In genomic region chr1:165633345-165633744, GRCm38 (mm10) we compare ENCODE assay signal across 7 mouse cellular contexts. TPM values are rescaled to one million over a fixed set of nuclear protein-coding genes. Genes with fewer than 3 reads are reported as not detected.
DNase-seq lines count a peak whose midpoint lies in the region; ATAC-seq and TF ChIP-seq lines count a peak whose summit lies in the region.

No protein-coding gene starts in this region.

- no peaks in the 10 kb centered on the region for H3K9me3 ChIP-seq in lung, embryonic 14.5 days (ENCODE audit: low read depth, low read length)
- no peaks in the 10 kb centered on the region for H3K9me3 ChIP-seq in forebrain, embryonic 10.5 days
- no peaks in the 10 kb centered on the region for H3K9me3 ChIP-seq in limb, embryonic 11.5 days (ENCODE audit: control insufficient read depth, low read length)
- no peaks in the 10 kb centered on the region for H3K9me3 ChIP-seq in stomach, embryonic 14.5 days (ENCODE audit: control insufficient read depth, low read depth, low read length)

- peaks cover 25% of the 10 kb centered on the region for H3K4me1 ChIP-seq in lung, embryonic 14.5 days (ENCODE audit: insufficient read depth)
- peaks cover 67% of the 10 kb centered on the region for H3K4me1 ChIP-seq in forebrain, embryonic 10.5 days
- peaks cover 15% of the 10 kb centered on the region for H3K4me1 ChIP-seq in limb, embryonic 11.5 days (ENCODE audit: control insufficient read depth, insufficient read depth, low read length)
- peaks cover 29% of the 10 kb centered on the region for H3K4me1 ChIP-seq in stomach, embryonic 14.5 days (ENCODE audit: control insufficient read depth, insufficient read depth, low read length)

- no peaks in the 10 kb centered on the region for H3K36me3 ChIP-seq in lung, embryonic 14.5 days (ENCODE audit: insufficient read depth)
- H3K36me3 ChIP-seq in forebrain, embryonic 10.5 days (replicated peaks), result peaks cover under 1% of the 10 kb centered on the region
- no peaks in the 10 kb centered on the region for H3K36me3 ChIP-seq in limb, embryonic 11.5 days (ENCODE audit: control insufficient read depth, insufficient read depth, low read length)
- H3K36me3 ChIP-seq in stomach, embryonic 14.5 days (ENCODE audit: control insufficient read depth, insufficient read depth, low read length), result no peaks in the 10 kb centered on the region

- TF ChIP-seq CTCF in lung, embryonic 14.5 days (IDR thresholded peaks at IDR 0.05; ENCODE audit: low read depth), result no peak

- no peak for ATAC-seq in lung, embryonic 14.5 days (ENCODE audit: insufficient read depth)
- ATAC-seq in limb, embryonic 11.5 days (ENCODE audit: insufficient number of reproducible peaks, low FRiP score, low TSS enrichment, low read depth), result no peak
- no peak for ATAC-seq in stomach, embryonic 14.5 days (ENCODE audit: insufficient number of reproducible peaks, insufficient read depth, low FRiP score, low read depth)

- peak overlapping the region; percentile 64 for H3K4me2 ChIP-seq in lung, embryonic 14.5 days
- peak overlapping the region; percentile 62 for H3K4me2 ChIP-seq in limb, embryonic 11.5 days (ENCODE audit: low read depth, severe bottlenecking)
- peak overlapping the region; percentile 72 for H3K4me2 ChIP-seq in stomach, embryonic 14.5 days (replicated peaks; ENCODE audit: low read depth, low read length)

- H3K27ac ChIP-seq in lung, embryonic 14.5 days (ENCODE audit: low read depth), result peak overlapping the region; percentile 98; the same call in 1 of the 2 replicates
- H3K27ac ChIP-seq in forebrain, embryonic 10.5 days, result peak overlapping the region; percentile 97
- peak overlapping the region; percentile 90; the same call in 1 of the 2 replicates for H3K27ac ChIP-seq in limb, embryonic 11.5 days (replicated peaks; ENCODE audit: low read depth, low read length)
- H3K27ac ChIP-seq in stomach, embryonic 14.5 days (ENCODE audit: low read length), result no peak overlapping the region; the same call in 1 of the 2 replicates

- 2% methylated on average over 12 of the region's 12 CpGs for WGBS in lung, embryonic 14.5 days
- WGBS in forebrain, embryonic 10.5 days, result 7% methylated on average over 12 of the region's 12 CpGs
- 2% methylated on average over 12 of the region's 12 CpGs for WGBS in limb, embryonic 11.5 days
- 2% methylated on average over 12 of the region's 12 CpGs for WGBS in stomach, embryonic 14.5 days

- H3K9ac ChIP-seq in lung, embryonic 14.5 days, result peak overlapping the region; percentile 87
- H3K9ac ChIP-seq in limb, embryonic 11.5 days (ENCODE audit: low read length), result peak overlapping the region; percentile 87
- H3K9ac ChIP-seq in stomach, embryonic 14.5 days (replicated peaks; ENCODE audit: low read depth, low read length), result peak overlapping the region; percentile 82

- no peak for DNase-seq in lung, embryonic 14.5 days
- no peak for DNase-seq in lung, postnatal 4 days
- DNase-seq in forebrain, embryonic 10.5 days (ENCODE audit: extremely low spot score, low spot score), result no peak
- DNase-seq in limb, embryonic 11.5 days (ENCODE audit: low spot score), result no peak
- no peak for DNase-seq in left cerebral cortex, adult 11 months (ENCODE audit: low spot score)
- DNase-seq in spleen, postnatal 4 days (ENCODE audit: low spot score in 2 of 2), result no peak

- no peaks in the 10 kb centered on the region for H3K27me3 ChIP-seq in lung, embryonic 14.5 days (ENCODE audit: insufficient read depth, low read length)
- no peaks in the 10 kb centered on the region for H3K27me3 ChIP-seq in forebrain, embryonic 10.5 days (ENCODE audit: poor library complexity, severe bottlenecking)
- H3K27me3 ChIP-seq in limb, embryonic 11.5 days (ENCODE audit: control insufficient read depth, insufficient read depth, low read length), result no peaks in the 10 kb centered on the region
- no peaks in the 10 kb centered on the region for H3K27me3 ChIP-seq in stomach, embryonic 14.5 days (ENCODE audit: control insufficient read depth, insufficient read depth, low read length)

- peak overlapping the region; percentile 81 for H3K4me3 ChIP-seq in lung, embryonic 14.5 days (ENCODE audit: low read depth, low read length)
- peak overlapping the region; percentile 88 for H3K4me3 ChIP-seq in forebrain, embryonic 10.5 days
- H3K4me3 ChIP-seq in limb, embryonic 11.5 days (ENCODE audit: low read depth, low read length), result peak overlapping the region; percentile 85
- peak overlapping the region; percentile 78 for H3K4me3 ChIP-seq in stomach, embryonic 14.5 days (ENCODE audit: low read depth, low read length)

RNA-seq across cellular contexts. Expression of gene Mpzl1, which starts 1.0 kb away (rescaled TPM):
- polyA plus RNA-seq in lung, embryonic 14.5 days (2014; fragmentation: Nextera tagmentation; extraction: Ambion mirVana), result 208 and 220 TPM in 2 replicates
- 119 and 122 TPM in 2 replicates for polyA plus RNA-seq in forebrain, embryonic 10.5 days (2016; fragmentation: Nextera tagmentation; extraction: Ambion mirVana)
- polyA plus RNA-seq in limb, embryonic 11.5 days (2014; fragmentation: Nextera tagmentation; extraction: Ambion mirVana), result 161 and 167 TPM in 2 replicates
- 201 and 203 TPM in 2 replicates for polyA plus RNA-seq in stomach, embryonic 14.5 days (2014; fragmentation: Nextera tagmentation; extraction: Ambion mirVana)
